Mouse (Mus musculus) ES-CJ7 (cell line): ENCODE measurements around the gene Sidt2.

Experiments used
- DNase-seq: peaks from one replicate; pipeline ENCODE4 v3.0.0; 2011; ENCODE audit warnings: low read depth, low spot score

Gene Sidt2

GRCm38 (mm10) chr9:45955107-45955963, at the start of gene Sidt2:
Sidt2 (minus strand) TSS chr9:45955258.
- peak; percentile 73 for DNase-seq

- no peak for DNase-seq
These were observed 49.5 kb upstream of the Sidt2 start for GRCm38 (mm10) chr9:46004529-46004928.

GRCm38 (mm10) chr9:46003729-46004128, 48.7 kb upstream of the Sidt2 start:
- peak; percentile 48 for DNase-seq

- DNase-seq, result no peak
These were observed 44.0 kb upstream of the Sidt2 start for GRCm38 (mm10) chr9:45999009-45999408.

- peak; percentile 51 for DNase-seq
These were observed 30.1 kb upstream of the Sidt2 start for GRCm38 (mm10) chr9:45985229-45985567.

GRCm38 (mm10) chr9:45984409-45985228, 29.6 kb upstream of the Sidt2 start:
- DNase-seq, result peak; percentile 80

GRCm38 (mm10) chr9:45983676-45984408, 28.8 kb upstream of the Sidt2 start:
- DNase-seq, result peak; percentile 19

- DNase-seq, result peak; percentile 29
These were observed 26.3 kb upstream of the Sidt2 start for GRCm38 (mm10) chr9:45981331-45981730.

GRCm38 (mm10) chr9:45980611-45981010, 25.6 kb upstream of the Sidt2 start:
- DNase-seq, result peak; percentile 54

- DNase-seq, result no peak
These were observed 24.7 kb upstream of the Sidt2 start for GRCm38 (mm10) chr9:45979778-45980177.

GRCm38 (mm10) chr9:45976884-45977283, 21.8 kb upstream of the Sidt2 start:
- DNase-seq, result no peak

GRCm38 (mm10) chr9:45963577-45963976, 8.5 kb upstream of the Sidt2 start:
- DNase-seq, result no peak

- DNase-seq, result no peak
These were observed 6.8 kb upstream of the Sidt2 start for GRCm38 (mm10) chr9:45961855-45962254.

- DNase-seq, result no peak
These were observed 4.6 kb upstream of the Sidt2 start for GRCm38 (mm10) chr9:45959661-45960060.

GRCm38 (mm10) chr9:45958851-45959250, 3.8 kb upstream of the Sidt2 start:
- DNase-seq, result no peak

- DNase-seq, result no peak
These were observed 3.1 kb upstream of the Sidt2 start for GRCm38 (mm10) chr9:45958023-45958670.

- peak; percentile 44 for DNase-seq
These were observed 558 bp downstream of the Sidt2 start for GRCm38 (mm10) chr9:45954294-45955106.

GRCm38 (mm10) chr9:45953511-45954293, 1.4 kb downstream of the Sidt2 start:
- DNase-seq, result no peak

- no peak for DNase-seq
These were observed 2.2 kb downstream of the Sidt2 start for GRCm38 (mm10) chr9:45952890-45953289.

- no peak for DNase-seq
These were observed 3.0 kb downstream of the Sidt2 start for GRCm38 (mm10) chr9:45952057-45952456.
